In the genomic region with DNA sequence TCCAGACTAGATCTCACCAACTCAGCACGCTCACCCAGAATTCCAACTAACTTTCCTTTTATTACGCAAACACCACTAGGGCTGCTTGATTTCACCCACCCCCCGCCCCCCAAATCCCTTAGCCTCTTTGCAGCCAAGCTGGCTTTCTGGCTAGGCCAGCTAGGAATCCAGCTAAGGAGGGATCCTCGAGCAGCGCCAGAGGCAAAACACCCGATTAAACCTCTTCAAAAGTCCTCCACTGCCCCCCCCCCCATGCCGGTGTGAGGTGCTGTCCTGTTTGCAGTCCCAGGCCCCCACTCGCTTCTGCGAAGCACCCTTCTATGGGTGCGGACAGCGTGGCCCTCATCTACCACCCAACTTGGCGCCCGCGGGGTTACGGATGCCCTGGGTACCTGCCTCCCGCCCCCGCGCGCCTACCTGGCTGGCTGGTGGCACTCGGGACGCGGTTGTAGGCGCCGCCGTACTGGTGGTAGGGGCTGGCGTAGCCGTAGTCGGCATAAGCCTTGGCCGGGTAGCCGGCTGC, we compare ENCODE assay signal across 10 mouse cellular contexts. TPM values are rescaled to one million over a fixed set of nuclear protein-coding genes. Genes with fewer than 3 reads are reported as not detected.
DNase-seq lines count a peak whose midpoint lies in the region; ATAC-seq and TF ChIP-seq lines count a peak whose summit lies in the region.
"Had no signal": no experiment of that assay in that cellular context is flagged by ENCODE, and none has a peak within 500 bp of the region (broad histone marks: within the 10 kb centered on the region; RNA-seq: fewer than 3 reads in every experiment).

No protein-coding gene starts in this region.

- H3K27ac ChIP-seq in kidney, embryonic 15.5 days = no peak overlapping the region
- H3K27ac ChIP-seq in embryonic facial prominence, embryonic 12.5 days = peak overlapping the region; percentile 92
- H3K27ac ChIP-seq in hindbrain, postnatal 0 days = no peak overlapping the region
- no peak overlapping the region for H3K27ac ChIP-seq in midbrain, postnatal 0 days (ENCODE audit: low read depth, low read length)

- H3K4me3 ChIP-seq in kidney, embryonic 15.5 days (replicated peaks) = peak overlapping the region; percentile 47
- peak overlapping the region; percentile 69 for H3K4me3 ChIP-seq in embryonic facial prominence, embryonic 12.5 days
- H3K4me3 ChIP-seq in hindbrain, postnatal 0 days (ENCODE audit: low read length) = peak overlapping the region; percentile 35
- H3K4me3 ChIP-seq in midbrain, postnatal 0 days (ENCODE audit: low read depth, low read length) = peak overlapping the region; percentile 36

- 0% methylated on average over 30 of the region's 30 CpGs for WGBS in kidney, embryonic 15.5 days
- WGBS in embryonic facial prominence, embryonic 12.5 days = under 1% methylated on average over 30 of the region's 30 CpGs
- under 1% methylated on average over 30 of the region's 30 CpGs for WGBS in hindbrain, postnatal 0 days
- under 1% methylated on average over 30 of the region's 30 CpGs for WGBS in midbrain, postnatal 0 days

- H3K27me3 ChIP-seq in kidney, embryonic 15.5 days = peaks cover 94% of the 10 kb centered on the region
- H3K27me3 ChIP-seq in embryonic facial prominence, embryonic 12.5 days = peaks cover 51% of the 10 kb centered on the region
- peaks cover 73% of the 10 kb centered on the region for H3K27me3 ChIP-seq in hindbrain, postnatal 0 days (ENCODE audit: insufficient read depth, low read length)
- peaks cover 66% of the 10 kb centered on the region for H3K27me3 ChIP-seq in midbrain, postnatal 0 days (ENCODE audit: insufficient read depth, low read length)

- H3K4me1 ChIP-seq in kidney, embryonic 15.5 days = peaks cover 25% of the 10 kb centered on the region
- H3K4me1 ChIP-seq in embryonic facial prominence, embryonic 12.5 days = peaks cover 13% of the 10 kb centered on the region; the same call in 1 of the 2 replicates
- H3K4me1 ChIP-seq in hindbrain, postnatal 0 days (ENCODE audit: insufficient read depth, low read length) = no peaks in the 10 kb centered on the region; the same call in 1 of the 2 replicates
- 0 out of 2 replicates have a peak, but pooled peaks cover 6% of the 10 kb centered on the region for H3K4me1 ChIP-seq in midbrain, postnatal 0 days (ENCODE audit: insufficient read depth, low read length)

- peak; percentile 10; the same call in 1 of the 2 replicates for ATAC-seq in kidney, embryonic 15.5 days (replicated peaks; ENCODE audit: low FRiP score)
- peak; percentile 38; the same call in 1 of the 2 replicates for ATAC-seq in embryonic facial prominence, embryonic 12.5 days (ENCODE audit: insufficient number of reproducible peaks, insufficient read depth, low FRiP score, low TSS enrichment)
- ATAC-seq in hindbrain, postnatal 0 days = peak; percentile 24
- ATAC-seq in midbrain, postnatal 0 days (ENCODE audit: low FRiP score) = peak; percentile 21; the same call in 1 of the 2 replicates

- no peak for DNase-seq in kidney, adult 11 months
- DNase-seq in hindbrain, postnatal 0 days (ENCODE audit: low spot score) = no peak
- no peak for DNase-seq in midbrain, postnatal 0 days (ENCODE audit: low spot score)
- no peak for DNase-seq in adrenal gland, postnatal 4 days (ENCODE audit: low spot score in 2 of 2)
- DNase-seq in MN1 (ENCODE audit: low spot score) = no peak
- no peak for DNase-seq in urinary bladder, adult 18-20 months (ENCODE audit: low spot score in 2 of 2)
- DNase-seq: cerebellum, adult 9-11 months had no signal

- H3K36me3 ChIP-seq in kidney, embryonic 15.5 days = no peaks in the 10 kb centered on the region
- no peaks in the 10 kb centered on the region for H3K36me3 ChIP-seq in embryonic facial prominence, embryonic 12.5 days
- H3K36me3 ChIP-seq in hindbrain, postnatal 0 days (ENCODE audit: insufficient read depth, low read length) = no peaks in the 10 kb centered on the region
- H3K36me3 ChIP-seq in midbrain, postnatal 0 days (ENCODE audit: insufficient read depth, low read length) = no peaks in the 10 kb centered on the region

- peak overlapping the region; percentile 85 for H3K4me2 ChIP-seq in kidney, embryonic 15.5 days
- peak overlapping the region; percentile 72 for H3K4me2 ChIP-seq in embryonic facial prominence, embryonic 12.5 days (replicated peaks)
- peak overlapping the region; percentile 65 for H3K4me2 ChIP-seq in hindbrain, postnatal 0 days (ENCODE audit: low read depth, low read length)
- H3K4me2 ChIP-seq in midbrain, postnatal 0 days (ENCODE audit: low read depth, low read length, poor library complexity, severe bottlenecking) = peak overlapping the region; percentile 71

- no peak for TF ChIP-seq CTCF in hindbrain, postnatal 0 days (IDR thresholded peaks at IDR 0.05; ENCODE audit: low read depth)
- TF ChIP-seq CTCF in midbrain, postnatal 0 days (IDR thresholded peaks at IDR 0.05) = no peak

- no peaks in the 10 kb centered on the region for H3K9me3 ChIP-seq in kidney, embryonic 15.5 days (replicated peaks)
- H3K9me3 ChIP-seq in embryonic facial prominence, embryonic 12.5 days = no peaks in the 10 kb centered on the region
- H3K9me3 ChIP-seq in hindbrain, postnatal 0 days (ENCODE audit: low read length) = no peaks in the 10 kb centered on the region
- no peaks in the 10 kb centered on the region for H3K9me3 ChIP-seq in midbrain, postnatal 0 days (ENCODE audit: low read length)

- 0 out of 2 replicates have a peak overlapping the region, but pooled peaks have one; percentile 23 for H3K9ac ChIP-seq in kidney, embryonic 15.5 days
- peak overlapping the region; percentile 83 for H3K9ac ChIP-seq in embryonic facial prominence, embryonic 12.5 days
- no peak overlapping the region for H3K9ac ChIP-seq in hindbrain, postnatal 0 days (replicated peaks; ENCODE audit: low read length)
- H3K9ac ChIP-seq in midbrain, postnatal 0 days (replicated peaks; ENCODE audit: low read length, poor library complexity, severe bottlenecking) = no peak overlapping the region

RNA-seq across cellular contexts. Expression of gene Dlx5, which starts 0.7 kb away (rescaled TPM):
- 0.35 and 3.4 TPM in 2 replicates for polyA plus RNA-seq in kidney, embryonic 15.5 days (2015; fragmentation: Nextera tagmentation; extraction: Ambion mirVana)
- 70.1 and 103 TPM in 2 replicates for polyA plus RNA-seq in embryonic facial prominence, embryonic 12.5 days (2016; fragmentation: Nextera tagmentation; extraction: Ambion mirVana)
- total RNA-seq in hindbrain, postnatal 0 days (2014; rRNA removed) = not detected in 2 replicates
- polyA plus RNA-seq in hindbrain, postnatal 0 days (2015; fragmentation: Nextera tagmentation; extraction: Ambion mirVana) = 0.16 TPM in 1 of 2 replicates, not detected in the other
- total RNA-seq in midbrain, postnatal 0 days (2014; rRNA removed) = 0.49 and 0.76 TPM in 2 replicates
- 3.3 and 6.7 TPM in 2 replicates for polyA plus RNA-seq in midbrain, postnatal 0 days (2015; fragmentation: Nextera tagmentation; extraction: Ambion mirVana)
- 1 to 10 TPM in 1 of 2 experiments, under 1 TPM in 1; 0.31 to 1.2 TPM for total RNA-seq in adrenal gland, postnatal 4 days (2021)
- total RNA-seq: MEL had no signal

RNA-seq across cellular contexts. Expression of gene Dlx6, which starts 18.0 kb away (rescaled TPM):
- 0.24 TPM in 1 of 2 replicates, not detected in the other for polyA plus RNA-seq in kidney, embryonic 15.5 days (2015; fragmentation: Nextera tagmentation; extraction: Ambion mirVana)
- 8.0 and 13.5 TPM in 2 replicates for polyA plus RNA-seq in embryonic facial prominence, embryonic 12.5 days (2016; fragmentation: Nextera tagmentation; extraction: Ambion mirVana)
- total RNA-seq in hindbrain, postnatal 0 days (2014; rRNA removed) = not detected in 2 replicates
- not detected in 2 replicates for polyA plus RNA-seq in hindbrain, postnatal 0 days (2015; fragmentation: Nextera tagmentation; extraction: Ambion mirVana)
- 0.57 and 1.5 TPM in 2 replicates for total RNA-seq in midbrain, postnatal 0 days (2014; rRNA removed)
- polyA plus RNA-seq in midbrain, postnatal 0 days (2015; fragmentation: Nextera tagmentation; extraction: Ambion mirVana) = 0.81 and 1.1 TPM in 2 replicates
- total RNA-seq in adrenal gland, postnatal 4 days (2021) = under 1 TPM in 1 of 2 experiments, not detected in 1; 0.42 TPM
- total RNA-seq: MEL had no signal

Comparison
In these comparisons a context has a peak if more than half of its experiments do, and no peak if none do; other contexts are left out.
1. H3K9ac ChIP-seq: peak in kidney, embryonic 15.5 days (single experiment) and embryonic facial prominence, embryonic 12.5 days (single experiment); none in hindbrain, postnatal 0 days (single experiment) and midbrain, postnatal 0 days (single experiment).
2. Peak in every context shown above with its lines, with median percentiles within 50 percentile points of each other: ATAC-seq, H3K4me2 ChIP-seq and H3K4me3 ChIP-seq.